Mouse (Mus musculus) CH12.LX (cell line): ENCODE data around the gene Rnf123. TPM values are rescaled to one million over a fixed set of nuclear protein-coding genes. Genes with fewer than 3 reads are reported as not detected.

Source experiments
- DNase-seq: peaks from one replicate; pipeline ENCODE4 v3.0.0-alpha.2; 2013; ENCODE audit errors: extremely low read depth
- H3K27ac ChIP-seq: 2 replicates; pipeline ENCODE4 v1.5.1; 2012; ENCODE audit warnings: low read depth, mild to moderate bottlenecking, control low read depth, moderate library complexity; ENCODE audit not compliant: insufficient read depth
- H3K27me3 ChIP-seq: replicated peaks from 2 replicates; pipeline ENCODE3; 2012; ENCODE audit warnings: inconsistent platforms
- H3K36me3 ChIP-seq, 2 experiments: replicated peaks in 1 of 2; 2 replicates each; pipeline versions ENCODE3 to v1.6.1; 2012; ENCODE audit warnings: inconsistent platforms in 1 of 2, low read length in 1 of 2, mild to moderate bottlenecking in 1 of 2, mixed read lengths in 1 of 2, moderate library complexity in 1 of 2; ENCODE audit not compliant: control insufficient read depth in 1 of 2, insufficient read depth in 1 of 2
- H3K4me1 ChIP-seq, 2 experiments: 2 replicates each; pipeline ENCODE4 v1.6.1; 2012; ENCODE audit warnings: inconsistent platforms in 1 of 2, moderate library complexity in 1 of 2; ENCODE audit not compliant: insufficient read depth in 2 of 2, control insufficient read depth in 1 of 2
- H3K4me2 ChIP-seq: 2 replicates; pipeline ENCODE4 v1.6.1; 2012; ENCODE audit warnings: low read depth, mild to moderate bottlenecking, control low read depth; ENCODE audit not compliant: poor library complexity, insufficient read depth, severe bottlenecking
- H3K4me3 ChIP-seq, 3 experiments: fragments of 150-350 bp in 1 of 3; sonication (generic) in 1 of 3; replicated peaks in 1 of 3; 2 replicates each; pipeline versions ENCODE3 to v1.5.1; 2011 to 2012; ENCODE audit warnings: low read depth in 2 of 3, low read length in 2 of 3, mild to moderate bottlenecking in 2 of 3, moderate library complexity in 2 of 3, control low read depth in 1 of 3, improper control_type of control experiment in 1 of 3, inconsistent platforms in 1 of 3, mixed read lengths in 1 of 3; ENCODE audit not compliant: poor library complexity in 1 of 3
- H3K79me2 ChIP-seq: replicated peaks from 2 replicates; pipeline ENCODE4 v1.6.1; 2012; ENCODE audit warnings: mild to moderate bottlenecking, moderate library complexity; ENCODE audit not compliant: control insufficient read depth, poor library complexity, insufficient read depth, severe bottlenecking; ENCODE audit errors: extremely low read depth
- H3K9ac ChIP-seq: 2 replicates; pipeline ENCODE4 v1.6.1; 2012; ENCODE audit warnings: low read depth, mild to moderate bottlenecking, control low read depth, moderate library complexity; ENCODE audit not compliant: insufficient read depth
- H3K9me3 ChIP-seq: replicated peaks from 2 replicates; pipeline ENCODE3; 2012; ENCODE audit warnings: low read length, inconsistent platforms, mixed read lengths
- CTCF ChIP-seq, 2 experiments: IDR thresholded peaks in 1 of 2; conservative IDR thresholded peaks in 1 of 2; 2 replicates each; pipeline ENCODE4 v1.5.1; 2011 to 2012; ENCODE audit warnings: low read depth in 2 of 2, low read length in 2 of 2, improper control_type of control experiment in 1 of 2, inconsistent platforms in 1 of 2, mild to moderate bottlenecking in 1 of 2, moderate library complexity in 1 of 2
- E2F4 ChIP-seq: IDR thresholded peaks from 2 replicates; pipeline ENCODE4 v1.6.1; 2011; ENCODE audit warnings: low read depth, low read length, improper control_type of control experiment; ENCODE audit not compliant: insufficient replicate concordance
- EP300 ChIP-seq: IDR thresholded peaks from 2 replicates; pipeline ENCODE4 v1.6.1; 2011; ENCODE audit warnings: low read length, improper control_type of control experiment
- ETS1 ChIP-seq: conservative IDR thresholded peaks from 2 replicates; pipeline ENCODE4 v1.6.1; 2012; ENCODE audit warnings: low read depth, mild to moderate bottlenecking, inconsistent platforms, low read length, improper control_type of control experiment, moderate library complexity
- HCFC1 ChIP-seq: IDR thresholded peaks from 2 replicates; pipeline ENCODE4 v1.6.1; 2012; ENCODE audit warnings: low read depth, mild to moderate bottlenecking, inconsistent platforms, low read length, improper control_type of control experiment
- JUN ChIP-seq: IDR thresholded peaks from 2 replicates; pipeline ENCODE4 v1.6.1; 2011; ENCODE audit warnings: low read depth, mild to moderate bottlenecking, low read length, improper control_type of control experiment, moderate library complexity; ENCODE audit not compliant: insufficient read depth
- MAX ChIP-seq: IDR thresholded peaks from 2 replicates; pipeline ENCODE4 v1.6.1; 2011; ENCODE audit warnings: low read length, improper control_type of control experiment
- MAZ ChIP-seq: IDR thresholded peaks from 2 replicates; pipeline ENCODE4 v1.6.1; 2012; ENCODE audit warnings: low read depth, mild to moderate bottlenecking, inconsistent platforms, low read length, improper control_type of control experiment, moderate library complexity
- MEF2A ChIP-seq: IDR thresholded peaks from 2 replicates; pipeline ENCODE4 v1.6.1; 2014; ENCODE audit warnings: low read depth, mild to moderate bottlenecking, inconsistent platforms, low read length, improper control_type of control experiment, borderline replicate concordance
- MXI1 ChIP-seq: IDR thresholded peaks from 2 replicates; pipeline ENCODE4 v1.6.1; 2011; ENCODE audit warnings: mild to moderate bottlenecking, low read depth, low read length, improper control_type of control experiment
- NELFE ChIP-seq: IDR thresholded peaks from 2 replicates; pipeline ENCODE4 v1.6.1; 2011; ENCODE audit warnings: low read depth, low read length, improper control_type of control experiment
- NRF1 ChIP-seq: IDR thresholded peaks from 2 replicates; pipeline ENCODE4 v1.6.1; 2014; ENCODE audit warnings: low read depth, mild to moderate bottlenecking, inconsistent platforms, low read length, improper control_type of control experiment, moderate library complexity
- PAX5 ChIP-seq: IDR thresholded peaks from 2 replicates; pipeline ENCODE4 v1.6.1; 2012; ENCODE audit warnings: low read length, inconsistent platforms, mixed read lengths
- POLR2A ChIP-seq: IDR thresholded peaks from 2 replicates; pipeline ENCODE4 v1.6.1; 2011; ENCODE audit warnings: low read depth, mild to moderate bottlenecking, improper control_type of control experiment, low read length
- POLR2AphosphoS2 ChIP-seq: IDR thresholded peaks from 2 replicates; pipeline ENCODE4 v1.6.1; 2011; ENCODE audit warnings: low read depth, low read length, improper control_type of control experiment
- RAD21 ChIP-seq: IDR thresholded peaks from 2 replicates; pipeline ENCODE4 v1.6.1; 2011; ENCODE audit warnings: low read depth, mild to moderate bottlenecking, low read length, improper control_type of control experiment, moderate library complexity
- RCOR1 ChIP-seq: conservative IDR thresholded peaks from 2 replicates; pipeline ENCODE4 v1.6.1; 2012; ENCODE audit warnings: low read depth, mild to moderate bottlenecking, inconsistent platforms, low read length, improper control_type of control experiment
- SIN3A ChIP-seq: IDR thresholded peaks from 2 replicates; pipeline ENCODE4 v1.6.1; 2012; ENCODE audit warnings: low read length, improper control_type of control experiment, inconsistent platforms
- SMC3 ChIP-seq: IDR thresholded peaks from 2 replicates; pipeline ENCODE4 v1.6.1; 2011; ENCODE audit warnings: low read depth, low read length, improper control_type of control experiment
- TBP ChIP-seq: conservative IDR thresholded peaks from 2 replicates; pipeline ENCODE4 v1.6.1; 2011; ENCODE audit warnings: low read depth, low read length, improper control_type of control experiment
- ZC3H11A ChIP-seq: IDR thresholded peaks from 2 replicates; pipeline ENCODE4 v1.6.1; 2012; ENCODE audit warnings: low read depth, mild to moderate bottlenecking, inconsistent platforms, low read length, improper control_type of control experiment
- ZKSCAN1 ChIP-seq: IDR thresholded peaks from 2 replicates; pipeline ENCODE4 v1.6.1; 2012; ENCODE audit warnings: low read depth, inconsistent platforms, low read length, improper control_type of control experiment, borderline replicate concordance
- ZNF384 ChIP-seq: IDR thresholded peaks from 2 replicates; pipeline ENCODE4 v1.6.1; 2012; ENCODE audit warnings: low read depth, low read length, improper control_type of control experiment, inconsistent platforms
- dilution Hi-C: fragments of 300-500 bp; cut with MboI; formaldehyde crosslinking; loops from 2 replicates; pipeline ENCODE4 v1.14.3; 2020; ENCODE audit warnings: low sequenced_read_pairs; ENCODE audit not compliant: extremely low pct_unique_long_range_greater_than_20kb, extremely low pct_ligation_motif_present
- in situ Hi-C: fragments of 300-500 bp; cut with MboI; formaldehyde crosslinking; loops from 3 replicates; pipeline ENCODE4 v1.14.3; 2019; ENCODE audit warnings: low sequenced_read_pairs, low pct_ligation_motif_present, low pct_unique_long_range_greater_than_20kb, mixed read lengths
- polyA plus RNA-seq: library from polyadenylated mRNA; unstranded; fragments of >175 nt; gene quantifications from 2 replicates; pipeline ENCODE4 v1.2.1, GENCODE M21; 2012; ENCODE audit warnings: low read depth; ENCODE audit not compliant: insufficient read length
- total RNA-seq, 2 experiments: library from RNA; depleted of rRNA; stranded (reverse); fragments of 300-350 nt in 1 of 2; fragments of >200 nt in 1 of 2; gene quantifications; 2 replicates each; pipeline ENCODE4 v1.2.3; 2012 to 2014

Gene Rnf123
- total and polyA plus RNA-seq, 3 experiments = 10.0 to 50.0 (median 28.8) TPM

DNA sequence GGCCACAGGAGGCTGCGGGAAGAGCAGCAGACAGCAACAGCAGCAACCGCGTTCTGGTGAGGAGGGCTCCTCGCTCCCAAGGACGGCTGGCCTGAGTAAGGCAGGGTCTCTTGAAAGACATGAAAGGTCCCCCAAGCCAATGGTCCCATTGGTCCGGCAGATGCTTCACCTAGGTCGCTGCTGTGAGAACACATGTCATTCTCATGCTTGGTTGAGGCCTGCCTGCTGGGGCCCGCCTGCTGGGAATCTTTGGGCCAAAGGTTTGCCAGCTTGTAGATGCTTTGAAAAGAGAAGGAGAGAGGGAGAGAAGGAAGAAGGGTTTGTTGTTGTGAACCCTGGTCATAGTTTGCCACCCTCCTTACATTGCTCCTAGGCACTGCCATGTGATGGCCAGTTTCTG, 16.5 kb upstream of the Rnf123 start:
- H3K9ac ChIP-seq = no peak overlapping the region
- in situ Hi-C loops = loop anchor here (5.0 to 10.0 kb wide), 2 partner anchors 103 to 185 kb away; no protein-coding TSS in a partner anchor

GRCm38 (mm10) chr9:108095949-108096712, 13.0 kb upstream of the Rnf123 start:
- no peak for DNase-seq
- Histone ChIP-seq H3K79me2 (peaks cover 9% of the 10 kb centered on the region), H3K4me2 (no peak overlapping the region), H3K9ac (no peak overlapping the region), H3K9me3 (no peaks in the 10 kb centered on the region), H3K4me1 (peaks cover 5 to 33% of the 10 kb centered on the region in 2 experiments), H3K27me3 (no peaks in the 10 kb centered on the region), H3K36me3 (peaks cover 28 to 53% of the 10 kb centered on the region in 2 experiments), H3K4me3 (no peak overlapping the region), H3K27ac (no peak overlapping the region)
- dilution Hi-C loops (no loop called here), in situ Hi-C loops (loop anchor here (5.0 kb wide), 1 partner anchor 106 kb away; no protein-coding TSS in a partner anchor)
- no peak for TF ChIP-seq MAZ
- peak in 1 of 2 experiments; percentile 21; a peak in 1 of 4 replicates for TF ChIP-seq CTCF (conservative IDR thresholded peaks at IDR 0.05 in 1 of 2, IDR thresholded peaks at IDR 0.05 in 1 of 2; ENCODE audit: low read depth in 2 of 2, low read length in 2 of 2)

More for the DNA sequence above, 16.5 kb upstream of the Rnf123 start:
- H3K4me3 ChIP-seq = no peak overlapping the region
- no peaks in the 10 kb centered on the region for H3K27me3 ChIP-seq
- dilution Hi-C loops = no loop called here
- peaks cover 5% of the 10 kb centered on the region for H3K79me2 ChIP-seq
- no peak overlapping the region for H3K27ac ChIP-seq
- peaks cover 7 to 35% of the 10 kb centered on the region in 2 experiments; a peak in 3 of 4 replicates for H3K4me1 ChIP-seq
- TF ChIP-seq MAX (no peak), EP300 (no peak)
- DNase-seq = no peak
- H3K36me3 ChIP-seq = peaks cover 26 to 59% of the 10 kb centered on the region in 2 experiments
- H3K4me2 ChIP-seq = no peak overlapping the region
- no peaks in the 10 kb centered on the region for H3K9me3 ChIP-seq

GRCm38 (mm10) chr9:108095518-108095917, 12.4 kb upstream of the Rnf123 start:
- in situ Hi-C loops (loop anchor here (5.0 kb wide), 1 partner anchor 107 kb away; no protein-coding TSS in a partner anchor), dilution Hi-C loops (no loop called here)
- H3K79me2 ChIP-seq = peaks cover 9% of the 10 kb centered on the region
- H3K9ac ChIP-seq = no peak overlapping the region
- DNase-seq = peak; percentile 67
- peaks cover 31 to 53% of the 10 kb centered on the region in 2 experiments for H3K36me3 ChIP-seq
- H3K27me3 ChIP-seq = no peaks in the 10 kb centered on the region
- H3K4me3 ChIP-seq = peak overlapping the region in 1 of 3 experiments; percentile 31
- H3K27ac ChIP-seq = no peak overlapping the region
- H3K4me1 ChIP-seq = peaks cover 5 to 33% of the 10 kb centered on the region in 2 experiments
- H3K9me3 ChIP-seq = no peaks in the 10 kb centered on the region
- peak overlapping the region; percentile 90 for H3K4me2 ChIP-seq
- no peak for TF ChIP-seq TBP
- 0 out of 2 replicates have a peak, but pooled peaks have one; percentile 42 for TF ChIP-seq RCOR1
- TF ChIP-seq E2F4 = no peak
- no peak for TF ChIP-seq EP300
- peak; percentile 83 for TF ChIP-seq RAD21
- peak; percentile 84 for TF ChIP-seq SMC3
- 0 out of 2 replicates have a peak, but pooled peaks have one; percentile 30 for TF ChIP-seq MAX
- TF ChIP-seq CTCF (conservative IDR thresholded peaks at IDR 0.05 in 1 of 2, IDR thresholded peaks at IDR 0.05 in 1 of 2; ENCODE audit: low read depth in 2 of 2, low read length in 2 of 2) = peak in 1 of 2 experiments; percentile 87; a peak in 3 of 4 replicates
- TF ChIP-seq MXI1 = no peak
- TF ChIP-seq POLR2AphosphoS2 = no peak
- no peak for TF ChIP-seq ZKSCAN1
- TF ChIP-seq MEF2A = 0 out of 2 replicates have a peak, but pooled peaks have one; percentile 26
- peak; percentile 40; the same call in 1 of the 2 replicates for TF ChIP-seq NELFE
- TF ChIP-seq PAX5 = no peak
- TF ChIP-seq NRF1 = no peak
- no peak; the same call in 1 of the 2 replicates for TF ChIP-seq HCFC1
- peak; percentile 66 for TF ChIP-seq SIN3A
- TF ChIP-seq POLR2A = no peak
- TF ChIP-seq ZC3H11A = peak; percentile 47
- 0 out of 2 replicates have a peak, but pooled peaks have one; percentile 12 for TF ChIP-seq ZNF384
- no peak for TF ChIP-seq ETS1
- TF ChIP-seq JUN = no peak
- peak; percentile 85 for TF ChIP-seq MAZ
